ENCODE assay signal across 1 mouse cellular context in the genomic region with DNA sequence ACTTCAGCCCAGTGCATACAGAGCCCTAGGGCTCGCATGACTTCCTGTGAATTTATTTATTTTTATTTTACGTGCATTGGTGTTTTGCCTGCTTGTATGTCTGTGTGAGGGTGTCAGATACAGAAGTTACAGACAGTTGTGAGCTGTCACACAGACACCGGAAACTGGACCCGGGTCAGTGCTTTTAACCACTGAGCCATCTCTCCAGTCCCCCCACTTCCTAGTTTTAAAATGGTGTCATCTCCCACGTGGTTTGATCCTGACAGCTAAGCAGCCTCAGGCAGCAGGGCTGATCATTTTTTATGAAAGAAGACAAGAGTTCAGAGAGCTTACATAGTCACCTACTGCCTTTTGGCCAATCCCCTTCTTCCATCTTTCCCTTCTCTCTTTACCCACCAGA.
TF ChIP-seq lines count a peak whose summit lies in the region.

No protein-coding gene starts in this region.

TF ChIP-seq in CH12.LX, 34 proteins besides CTCF, POLR2A, EP300 and RAD21:
- no peak for TF ChIP-seq USF2 (conservative IDR thresholded peaks at IDR 0.05; ENCODE audit: low read depth, low read length)
- no peak for TF ChIP-seq HCFC1 (IDR thresholded peaks at IDR 0.05; ENCODE audit: low read depth, low read length)
- no peak for TF ChIP-seq JUND (conservative IDR thresholded peaks at IDR 0.05; ENCODE audit: low read depth, low read length)
- TF ChIP-seq SIN3A (IDR thresholded peaks at IDR 0.05; ENCODE audit: low read length) = no peak
- no peak for TF ChIP-seq NELFE (IDR thresholded peaks at IDR 0.05; ENCODE audit: low read depth, low read length)
- no peak for TF ChIP-seq RCOR1 (conservative IDR thresholded peaks at IDR 0.05; ENCODE audit: low read depth, low read length)
- TF ChIP-seq MXI1 (IDR thresholded peaks at IDR 0.05; ENCODE audit: low read depth, low read length) = peak; percentile 34; the same call in 1 of the 2 replicates
- no peak for TF ChIP-seq MAZ (IDR thresholded peaks at IDR 0.05; ENCODE audit: low read depth, low read length)
- no peak for TF ChIP-seq SMC3 (IDR thresholded peaks at IDR 0.05; ENCODE audit: low read depth, low read length)
- no peak for TF ChIP-seq USF1 (IDR thresholded peaks at IDR 0.05; ENCODE audit: low read depth, low read length)
- TF ChIP-seq MYC (IDR thresholded peaks at IDR 0.05; ENCODE audit: low read depth, low read length) = 0 out of 2 replicates have a peak, but pooled peaks have one; percentile 39
- no peak for TF ChIP-seq POLR2AphosphoS2 (IDR thresholded peaks at IDR 0.05; ENCODE audit: low read depth, low read length)
- no peak for TF ChIP-seq ZC3H11A (IDR thresholded peaks at IDR 0.05; ENCODE audit: low read depth, low read length)
- TF ChIP-seq ETS1 (conservative IDR thresholded peaks at IDR 0.05; ENCODE audit: low read depth, low read length) = no peak; the same call in 1 of the 2 replicates
- TF ChIP-seq TCF12 (IDR thresholded peaks at IDR 0.05; ENCODE audit: low read depth, low read length) = no peak
- no peak for TF ChIP-seq MAFK (IDR thresholded peaks at IDR 0.05; ENCODE audit: insufficient replicate concordance, low read length)
- TF ChIP-seq UBTF (IDR thresholded peaks at IDR 0.05; ENCODE audit: low read depth, low read length) = no peak
- TF ChIP-seq E2F4 (IDR thresholded peaks at IDR 0.05; ENCODE audit: insufficient replicate concordance, low read depth, low read length) = no peak
- no peak for TF ChIP-seq GABPA (IDR thresholded peaks at IDR 0.05; ENCODE audit: insufficient replicate concordance, low read depth, low read length)
- TF ChIP-seq ZMIZ1 (IDR thresholded peaks at IDR 0.05; ENCODE audit: low read depth, low read length) = no peak
- no peak for TF ChIP-seq IRF4 (IDR thresholded peaks at IDR 0.05; ENCODE audit: low read depth, low read length)
- peak; percentile 72 for TF ChIP-seq ELF1 (IDR thresholded peaks at IDR 0.05; ENCODE audit: low read depth, low read length)
- no peak for TF ChIP-seq MEF2A (IDR thresholded peaks at IDR 0.05; ENCODE audit: borderline replicate concordance, low read depth, low read length)
- 0 out of 2 replicates have a peak, but pooled peaks have one; percentile 21 for TF ChIP-seq TBP (conservative IDR thresholded peaks at IDR 0.05; ENCODE audit: low read depth, low read length)
- peak; percentile 75; the same call in 1 of the 2 replicates for TF ChIP-seq MAX (IDR thresholded peaks at IDR 0.05; ENCODE audit: low read length)
- no peak for TF ChIP-seq NRF1 (IDR thresholded peaks at IDR 0.05; ENCODE audit: low read depth, low read length)
